Mouse (Mus musculus) left cerebral cortex, adult 11 months (tissue): ENCODE data around the gene Jak1.

Experiments
- DNase-seq: peaks from one replicate; pipeline ENCODE4 v3.0.0; 2022; ENCODE audit warnings: low spot score

The Jak1 gene

DNA sequence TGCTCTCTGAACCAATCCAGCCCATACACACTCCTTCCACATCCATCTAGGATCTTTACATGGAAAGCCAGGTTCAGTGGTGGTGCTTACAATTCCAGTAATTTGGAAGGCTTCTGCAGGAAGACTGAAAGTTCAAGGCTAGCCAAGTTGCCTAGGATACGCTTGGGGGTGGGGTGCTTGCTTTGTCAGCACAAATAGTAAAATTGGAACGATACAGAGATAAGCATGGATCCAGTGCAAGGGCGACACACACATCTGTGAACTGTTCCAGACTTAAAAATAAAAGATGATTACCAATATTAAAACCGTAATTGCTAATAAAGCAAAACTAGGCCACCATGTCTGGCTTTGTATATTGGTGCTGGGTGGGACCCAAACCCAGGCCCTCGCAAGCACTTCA, 78.5 kb downstream of the Jak1 start:
- DNase-seq, result no peak

- no peak for DNase-seq
Measured at GRCm38 (mm10) chr4:101185216-101185615, 79.9 kb downstream of the Jak1 start.

GRCm38 (mm10) chr4:101182603-101183011, 82.5 kb downstream of the Jak1 start:
- no peak for DNase-seq

- no peak for DNase-seq
Measured at GRCm38 (mm10) chr4:101180681-101181080, 84.4 kb downstream of the Jak1 start.

- DNase-seq, result no peak
Measured at GRCm38 (mm10) chr4:101179836-101180235, 85.2 kb downstream of the Jak1 start.

- no peak for DNase-seq
Measured at GRCm38 (mm10) chr4:101179076-101179475, 86.0 kb downstream of the Jak1 start.

- DNase-seq, result no peak
Measured at GRCm38 (mm10) chr4:101177796-101178195, 87.3 kb downstream of the Jak1 start.

DNA sequence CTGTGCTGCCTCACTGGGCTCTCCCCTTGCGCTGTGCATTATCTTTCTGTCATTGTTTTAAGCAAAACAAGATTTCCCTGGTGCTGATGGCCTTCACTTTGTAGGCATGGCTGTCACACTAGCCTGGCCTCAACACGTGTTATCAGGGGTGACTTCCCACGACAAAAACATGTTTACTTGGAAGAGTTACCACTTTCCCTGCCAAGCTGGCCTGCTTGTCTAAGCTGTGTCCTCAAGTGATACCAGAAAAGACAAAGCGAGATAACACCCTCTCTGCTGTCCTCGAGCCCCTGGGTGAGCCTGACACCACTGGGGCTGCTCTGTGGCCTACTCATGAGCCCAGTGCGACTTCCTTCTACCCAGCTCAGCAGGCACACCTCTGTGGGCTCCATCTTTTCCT, 89.0 kb downstream of the Jak1 start:
- DNase-seq, result no peak

DNA sequence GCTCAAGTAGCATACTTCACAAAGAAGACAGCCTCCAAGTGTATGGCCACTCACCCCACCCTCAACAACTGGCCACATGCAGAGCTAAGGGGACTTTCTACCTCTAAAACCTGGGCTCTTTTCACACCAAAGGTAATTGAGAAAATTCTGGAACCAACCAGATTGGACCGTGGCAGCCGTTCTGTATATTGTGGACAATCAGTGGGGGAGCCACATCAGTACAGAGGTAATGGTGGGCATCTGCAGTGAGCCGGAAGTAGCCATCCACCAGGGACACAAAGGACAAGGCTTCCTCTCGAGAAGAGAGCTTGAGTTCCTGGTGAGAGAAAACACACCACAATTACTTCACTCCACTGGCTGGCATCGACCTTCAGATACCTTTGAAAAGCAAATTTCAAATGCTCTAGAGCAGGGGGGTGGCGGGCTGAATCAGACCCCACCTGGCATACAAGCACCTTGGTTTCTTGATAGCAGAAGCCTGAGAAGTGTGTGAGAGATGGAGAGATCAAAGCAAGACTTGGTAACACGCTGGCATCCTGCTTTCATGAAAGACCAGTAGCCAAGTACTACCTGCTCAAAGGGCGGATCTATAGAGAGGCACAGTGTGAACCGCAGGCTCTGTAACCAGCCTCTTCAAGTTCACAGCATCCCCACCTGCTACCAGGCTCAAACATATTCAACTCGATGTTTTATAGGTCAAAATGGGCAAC, 90.0 kb downstream of the Jak1 start:
- DNase-seq, result no peak

- DNase-seq, result no peak
Measured at GRCm38 (mm10) chr4:101172738-101173137, 92.3 kb downstream of the Jak1 start.

- DNase-seq, result peak; percentile 46
Measured at GRCm38 (mm10) chr4:101168189-101168778, 96.8 kb downstream of the Jak1 start.

- no peak for DNase-seq
Measured at GRCm38 (mm10) chr4:101167777-101168176, 97.3 kb downstream of the Jak1 start.

- DNase-seq, result no peak
Measured at GRCm38 (mm10) chr4:101165776-101166175, 99.3 kb downstream of the Jak1 start.

GRCm38 (mm10) chr4:101164673-101165072, 100.4 kb downstream of the Jak1 start:
- no peak for DNase-seq

- DNase-seq, result no peak
Measured at GRCm38 (mm10) chr4:101164189-101164588, 100.9 kb downstream of the Jak1 start.

GRCm38 (mm10) chr4:101160821-101161220, 104.3 kb downstream of the Jak1 start:
- DNase-seq, result no peak

DNA sequence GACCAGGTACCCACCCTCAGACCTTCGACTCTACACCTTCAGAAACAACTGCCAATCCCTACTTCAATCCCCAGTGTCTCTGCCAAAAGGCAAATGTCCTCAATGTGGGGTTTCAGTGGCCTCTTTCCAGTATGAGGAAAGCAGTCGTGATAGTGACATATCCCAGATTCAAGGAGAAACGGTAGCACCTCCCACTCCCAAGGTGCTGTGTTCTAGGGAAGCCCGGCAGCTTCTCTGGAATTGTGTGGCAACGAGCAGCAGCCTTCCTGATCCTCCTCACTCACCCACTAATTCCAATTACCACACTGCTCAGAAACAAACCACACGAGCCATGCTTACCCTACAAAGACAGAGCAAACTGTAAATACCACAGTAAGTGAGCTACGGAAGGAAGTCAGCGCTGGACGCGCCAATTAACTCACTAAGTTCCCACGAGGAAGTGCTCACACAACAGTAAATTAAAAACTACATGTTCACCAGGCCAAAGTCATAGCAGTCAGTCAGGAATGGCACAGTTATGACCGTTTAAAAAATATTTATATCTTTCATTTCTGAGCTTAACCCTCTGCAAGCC, 105.8 kb downstream of the Jak1 start:
- no peak for DNase-seq

DNA sequence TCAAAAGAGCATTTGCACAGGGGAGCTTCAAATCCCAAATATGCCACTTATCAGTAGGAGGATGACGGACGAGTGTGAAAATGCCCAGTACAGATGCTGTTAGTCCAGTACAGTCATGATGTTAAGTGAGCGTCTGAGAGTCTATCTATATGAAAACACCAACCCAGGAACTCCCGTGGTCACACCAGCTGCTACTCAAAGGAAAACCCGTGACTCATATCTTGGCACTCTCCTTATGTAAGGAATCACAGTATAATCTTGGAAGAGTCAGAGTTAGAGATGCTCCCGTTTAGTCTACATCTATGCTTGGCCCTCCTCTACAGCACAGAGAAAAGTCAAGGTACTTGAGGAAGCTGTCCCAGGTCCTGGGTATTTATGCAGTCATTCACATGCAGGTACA, 106.8 kb downstream of the Jak1 start:
- DNase-seq, result peak; percentile 48

DNA sequence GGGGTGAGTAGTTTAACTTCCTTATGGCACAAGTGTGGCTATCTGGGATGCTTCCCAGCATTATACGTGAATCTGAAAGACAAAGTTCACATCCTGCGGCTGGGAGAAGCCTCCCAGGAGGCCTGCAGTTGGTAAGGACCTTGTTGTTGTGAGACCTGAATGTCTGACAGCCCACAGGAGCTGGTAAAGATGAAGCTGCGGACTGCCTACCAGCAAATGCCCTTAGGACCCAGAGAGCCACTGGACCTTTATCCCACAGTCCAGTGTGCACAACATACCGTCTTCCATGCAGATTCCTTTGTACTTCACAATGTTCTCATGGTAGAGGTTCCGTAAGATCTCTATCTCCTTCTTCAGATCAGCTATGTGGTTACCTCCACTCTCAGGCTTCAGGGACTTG, 107.6 kb downstream of the Jak1 start:
- DNase-seq, result no peak

DNA sequence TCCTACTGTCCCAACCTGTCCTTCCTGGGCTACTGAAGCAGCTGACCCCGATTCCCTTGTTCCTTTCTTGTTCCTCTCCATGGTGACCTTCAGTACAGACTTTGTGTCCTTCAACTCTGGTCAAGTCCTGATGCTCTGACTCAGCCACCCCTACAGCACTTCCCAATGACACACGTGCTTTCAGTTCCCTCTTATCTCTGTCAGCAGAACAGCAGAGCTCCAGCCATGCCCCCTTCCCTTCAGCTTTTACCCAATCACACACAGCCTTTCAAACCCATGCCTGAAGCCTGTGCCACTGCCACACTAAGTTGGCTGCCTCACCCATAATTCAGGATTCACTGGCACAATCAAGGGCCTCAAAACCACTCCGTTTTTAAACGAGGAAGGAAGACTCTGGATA, 109.5 kb downstream of the Jak1 start:
- DNase-seq, result no peak

DNA sequence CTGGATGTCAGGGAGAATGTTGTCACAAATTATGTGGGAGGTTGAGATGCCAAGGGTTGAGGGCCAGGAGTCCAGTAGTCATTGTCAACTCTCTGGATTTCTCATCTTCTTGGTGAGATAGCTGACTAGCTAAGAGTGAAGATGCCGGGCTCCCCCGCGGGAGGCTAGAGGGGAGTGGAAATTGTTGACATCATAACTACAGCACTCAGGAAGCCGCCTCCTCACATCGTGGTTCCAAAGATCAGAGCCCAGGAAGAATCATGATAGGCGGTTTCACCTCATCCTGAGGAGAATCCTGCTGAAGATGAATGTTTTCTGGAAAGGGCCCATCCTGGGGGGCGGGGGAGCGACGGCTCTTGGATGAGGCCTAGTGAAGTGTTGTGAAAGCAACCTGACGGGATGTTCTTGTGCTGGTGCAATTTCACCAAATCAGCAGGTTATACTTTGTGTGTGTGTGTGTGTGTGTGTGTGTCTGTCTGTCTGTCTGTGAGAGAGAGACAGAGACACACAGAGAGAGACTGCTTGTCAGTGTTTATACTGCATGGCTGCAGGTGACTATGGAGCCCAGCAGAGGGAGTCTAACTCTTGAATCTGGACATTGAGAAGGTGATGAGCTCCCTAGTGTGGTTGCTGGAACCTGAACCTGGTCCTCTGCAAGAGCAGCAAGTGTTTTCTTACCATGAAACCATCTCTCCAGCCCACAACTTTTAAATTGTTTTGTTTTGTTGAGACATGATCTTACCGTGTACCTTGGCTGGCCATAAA, 118.0 kb downstream of the Jak1 start:
- DNase-seq, result no peak

DNA sequence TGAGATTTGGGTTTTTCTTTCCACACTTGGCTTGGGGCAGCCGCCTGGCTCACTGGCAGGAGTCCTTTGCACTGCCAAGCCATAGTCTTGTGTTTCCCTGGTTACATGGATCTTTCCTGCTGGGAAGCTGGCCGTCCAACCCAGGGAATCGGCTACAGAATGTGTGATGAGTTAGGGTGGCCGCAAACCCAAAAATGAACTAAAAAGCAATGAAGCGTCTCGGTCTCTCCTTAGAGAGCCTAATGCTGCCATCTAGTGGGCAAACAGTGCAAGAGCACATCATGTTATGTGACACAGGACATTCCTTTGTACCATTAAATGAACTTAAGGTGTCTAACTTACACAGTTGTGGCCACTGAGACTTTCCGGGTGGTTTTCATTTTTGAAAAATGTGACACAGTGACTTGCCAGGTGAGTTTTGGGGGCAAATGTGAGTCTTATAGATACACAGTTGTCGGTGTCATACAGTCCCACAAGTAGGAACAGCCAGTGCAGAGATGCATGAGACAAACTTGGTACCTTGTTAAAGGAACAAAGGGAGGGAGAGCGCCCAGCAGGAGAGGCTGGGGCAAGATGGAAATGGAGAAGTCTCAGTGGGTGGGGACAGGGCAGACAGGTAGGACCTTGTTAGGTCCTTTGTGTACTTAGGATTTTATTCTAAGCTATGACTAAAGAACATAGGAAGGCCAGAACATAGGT, 118.9 kb downstream of the Jak1 start:
- DNase-seq, result peak; percentile 68
